Mouse (Mus musculus): ENCODE measurements around the gene Taar4. TPM values are rescaled to one million over a fixed set of nuclear protein-coding genes. Genes with fewer than 3 reads are reported as not detected.

The Taar4 gene
- total and polyA plus RNA-seq, 3 experiments: not detected

DNA sequence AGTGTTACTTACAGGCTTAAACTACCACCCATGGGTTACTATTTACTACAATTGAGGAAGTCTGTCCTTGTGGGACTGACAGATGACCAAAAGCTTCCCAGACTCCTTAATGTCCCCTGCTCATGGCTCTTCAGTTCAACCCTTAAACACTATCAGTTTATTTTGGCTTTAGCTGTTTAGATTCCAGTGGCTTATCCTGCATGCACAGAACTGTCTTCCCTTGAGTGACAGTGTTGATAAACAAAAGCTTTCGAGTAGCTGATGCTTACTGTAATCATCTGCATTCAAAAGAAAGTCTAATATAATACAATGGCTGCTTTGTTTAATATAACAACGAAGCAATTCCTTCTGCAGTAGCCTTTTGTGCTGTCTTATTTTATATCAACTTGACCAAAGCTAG lies 46.7 kb downstream of the Taar4 start:
- no peaks in the 10 kb centered on the region for H3K36me3 ChIP-seq (ENCODE audit: control insufficient read depth in 1 of 2, insufficient read depth in 2 of 2, low read length in 2 of 2)
- no peak overlapping the region for H3K4me3 ChIP-seq (ENCODE audit: control insufficient read depth in 1 of 2, insufficient read depth in 1 of 2, low read depth in 2 of 2, low read length in 2 of 2)
- TF ChIP-seq USF1 (IDR thresholded peaks at IDR 0.05; ENCODE audit: low read depth, low read length) (no peak), JUND (IDR thresholded peaks at IDR 0.05; ENCODE audit: low read depth, low read length) (no peak), ZC3H11A (IDR thresholded peaks at IDR 0.05; ENCODE audit: low read depth, low read length) (no peak)
- H3K9me3 ChIP-seq (replicated peaks; ENCODE audit: insufficient read depth, low read length): no peaks in the 10 kb centered on the region
- no peak overlapping the region for H3K27ac ChIP-seq (ENCODE audit: control insufficient read depth, low read depth, low read length)
- no peaks in the 10 kb centered on the region for H3K79me2 ChIP-seq (ENCODE audit: control insufficient read depth, insufficient read depth, low read length, poor library complexity)
- H3K9ac ChIP-seq (ENCODE audit: control insufficient read depth, low read depth, low read length, poor library complexity, severe bottlenecking): no peak overlapping the region
- no peak for DNase-seq (ENCODE audit: low read depth, low spot score)
- H3K4me1 ChIP-seq (ENCODE audit: control insufficient read depth in 1 of 2, insufficient read depth in 2 of 2, low read length in 2 of 2): no peaks in the 10 kb centered on the region
- no peaks in the 10 kb centered on the region; a peak in 1 of 4 replicates for H3K27me3 ChIP-seq (ENCODE audit: control insufficient read depth in 1 of 2, insufficient read depth in 2 of 2, low read length in 2 of 2)

DNA sequence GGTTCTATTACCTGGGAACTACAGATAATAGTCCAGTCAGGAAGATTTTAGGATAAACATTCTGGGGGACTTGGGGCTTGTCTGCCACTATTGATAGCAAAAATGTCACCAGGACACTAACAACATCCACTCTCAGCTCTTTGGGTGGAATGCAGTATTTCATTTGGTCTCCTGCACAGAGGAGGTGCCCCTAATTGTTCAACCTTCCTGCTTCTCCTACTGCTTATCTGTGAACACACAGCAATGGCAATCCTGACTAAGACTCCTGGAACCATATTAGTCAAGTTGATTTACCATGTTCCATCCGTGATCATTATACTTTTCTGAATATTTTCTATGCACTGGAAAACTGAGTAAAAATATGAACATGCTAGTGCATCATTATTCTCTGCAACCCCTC lies 47.8 kb downstream of the Taar4 start:
- Histone ChIP-seq H3K79me2 (ENCODE audit: control insufficient read depth, insufficient read depth, low read length, poor library complexity) (no peaks in the 10 kb centered on the region), H3K27ac (ENCODE audit: control insufficient read depth, low read depth, low read length) (no peak overlapping the region), H3K27me3 (ENCODE audit: control insufficient read depth in 1 of 2, insufficient read depth in 2 of 2, low read length in 2 of 2) (no peaks in the 10 kb centered on the region), H3K36me3 (ENCODE audit: control insufficient read depth in 1 of 2, insufficient read depth in 2 of 2, low read length in 2 of 2) (no peaks in the 10 kb centered on the region), H3K4me1 (ENCODE audit: control insufficient read depth in 1 of 2, insufficient read depth in 2 of 2, low read length in 2 of 2) (no peaks in the 10 kb centered on the region), H3K4me3 (ENCODE audit: control insufficient read depth in 1 of 2, insufficient read depth in 1 of 2, low read depth in 2 of 2, low read length in 2 of 2) (no peak overlapping the region), H3K9ac (ENCODE audit: control insufficient read depth, low read depth, low read length, poor library complexity, severe bottlenecking) (no peak overlapping the region), H3K9me3 (replicated peaks; ENCODE audit: insufficient read depth, low read length) (no peaks in the 10 kb centered on the region)
- TF ChIP-seq MEF2A (IDR thresholded peaks at IDR 0.05; ENCODE audit: extremely low read depth, insufficient replicate concordance, low read depth, low read length, poor library complexity, severe bottlenecking) (no peak), MYB (IDR thresholded peaks at IDR 0.05; ENCODE audit: low read depth, low read length) (no peak), KAT2A (conservative IDR thresholded peaks at IDR 0.05; ENCODE audit: low read depth, low read length) (no peak), ZKSCAN1 (IDR thresholded peaks at IDR 0.05; ENCODE audit: low read depth, low read length) (no peak), GABPA (IDR thresholded peaks at IDR 0.05; ENCODE audit: low read depth, low read length) (no peak), NRF1 (IDR thresholded peaks at IDR 0.05; ENCODE audit: insufficient read depth, low read depth, low read length, poor library complexity, severe bottlenecking) (no peak), POLR2AphosphoS2 (IDR thresholded peaks at IDR 0.05; ENCODE audit: low read length) (no peak), ZNF384 (IDR thresholded peaks at IDR 0.05; ENCODE audit: low read depth, low read length) (no peak), POLR2A (IDR thresholded peaks at IDR 0.05; ENCODE audit: control insufficient read depth in 1 of 2, insufficient read depth in 1 of 2, low read depth in 1 of 2, low read length in 2 of 2, poor library complexity in 1 of 2) (no peak), EP300 (IDR thresholded peaks at IDR 0.05; ENCODE audit: low read depth in 1 of 2, low read length in 2 of 2) (no peak), TAL1 (IDR thresholded peaks at IDR 0.05; ENCODE audit: low read length) (no peak), CTCF (IDR thresholded peaks at IDR 0.05 in 2 of 3, conservative IDR thresholded peaks at IDR 0.05 in 1 of 3; ENCODE audit: control insufficient read depth in 1 of 3, insufficient read depth in 1 of 3, low read depth in 2 of 3, low read length in 3 of 3, poor library complexity in 1 of 3, severe bottlenecking in 1 of 3) (no peak), MAZ (IDR thresholded peaks at IDR 0.05; ENCODE audit: low read depth, low read length) (no peak), RAD21 (IDR thresholded peaks at IDR 0.05; ENCODE audit: low read depth, low read length) (no peak), TBP (IDR thresholded peaks at IDR 0.05; ENCODE audit: low read depth, low read length) (no peak), ZC3H11A (IDR thresholded peaks at IDR 0.05; ENCODE audit: low read depth, low read length) (no peak), ETS1 (IDR thresholded peaks at IDR 0.05; ENCODE audit: low read depth, low read length) (no peak), CHD1 (IDR thresholded peaks at IDR 0.05; ENCODE audit: low read depth, low read length) (no peak), TCF12 (IDR thresholded peaks at IDR 0.05; ENCODE audit: low read depth, low read length) (no peak)
- DNase-seq (ENCODE audit: low read depth, low spot score): no peak

Other genes starting within 250 kb of the Taar4 start
- gene Rps12, start 173.2 kb upstream of the Taar4 start, total RNA-seq (2012; rRNA removed): 5,370 and 5,608 TPM in 2 replicates
- gene Rps12, start 173.2 kb upstream of the Taar4 start, polyA plus RNA-seq (2012; ENCODE audit: insufficient read depth in 1 of 2, insufficient read length in 2 of 2, low read depth in 1 of 2, low replicate concordance in 2 of 2, missing spikeins in 1 of 2): 1,000 to 10,000 TPM in 1 of 2 experiments, 100 to 1,000 TPM in 1; 135 to 1,493 TPM
- not detected in 2 replicates for gene Slc18b1, start 163.5 kb upstream of the Taar4 start, total RNA-seq (2012; rRNA removed)
- gene Slc18b1, start 163.5 kb upstream of the Taar4 start, polyA plus RNA-seq (2012; ENCODE audit: insufficient read depth in 1 of 2, insufficient read length in 2 of 2, low read depth in 1 of 2, low replicate concordance in 2 of 2, missing spikeins in 1 of 2): not detected
- gene Vnn3, start 109.0 kb upstream of the Taar4 start, total RNA-seq (2012; rRNA removed): not detected in 2 replicates
- gene Vnn3, start 109.0 kb upstream of the Taar4 start, polyA plus RNA-seq (2012; ENCODE audit: insufficient read depth in 1 of 2, insufficient read length in 2 of 2, low read depth in 1 of 2, low replicate concordance in 2 of 2, missing spikeins in 1 of 2): not detected
- gene Vnn1, start 65.8 kb upstream of the Taar4 start, total RNA-seq (2012; rRNA removed): not detected in 2 replicates
- gene Vnn1, start 65.8 kb upstream of the Taar4 start, polyA plus RNA-seq (2012; ENCODE audit: insufficient read depth in 1 of 2, insufficient read length in 2 of 2, low read depth in 1 of 2, low replicate concordance in 2 of 2, missing spikeins in 1 of 2): not detected
- gene Taar1, start 40.1 kb upstream of the Taar4 start, total RNA-seq (2012; rRNA removed): not detected in 2 replicates
- not detected for gene Taar1, start 40.1 kb upstream of the Taar4 start, polyA plus RNA-seq (2012; ENCODE audit: insufficient read depth in 1 of 2, insufficient read length in 2 of 2, low read depth in 1 of 2, low replicate concordance in 2 of 2, missing spikeins in 1 of 2)
- gene Taar2, start 21.9 kb upstream of the Taar4 start, total RNA-seq (2012; rRNA removed): not detected in 2 replicates
- gene Taar2, start 21.9 kb upstream of the Taar4 start, polyA plus RNA-seq (2012; ENCODE audit: insufficient read depth in 1 of 2, insufficient read length in 2 of 2, low read depth in 1 of 2, low replicate concordance in 2 of 2, missing spikeins in 1 of 2): not detected
- not detected in 2 replicates for gene Taar3, start 10.9 kb upstream of the Taar4 start, total RNA-seq (2012; rRNA removed)
- gene Taar3, start 10.9 kb upstream of the Taar4 start, polyA plus RNA-seq (2012; ENCODE audit: insufficient read depth in 1 of 2, insufficient read length in 2 of 2, low read depth in 1 of 2, low replicate concordance in 2 of 2, missing spikeins in 1 of 2): not detected
- gene Taar5, start 10.2 kb downstream of the Taar4 start, total RNA-seq (2012; rRNA removed): not detected in 2 replicates
- not detected for gene Taar5, start 10.2 kb downstream of the Taar4 start, polyA plus RNA-seq (2012; ENCODE audit: insufficient read depth in 1 of 2, insufficient read length in 2 of 2, low read depth in 1 of 2, low replicate concordance in 2 of 2, missing spikeins in 1 of 2)
- gene Taar6, start 25.2 kb downstream of the Taar4 start, total RNA-seq (2012; rRNA removed): not detected in 2 replicates
- not detected for gene Taar6, start 25.2 kb downstream of the Taar4 start, polyA plus RNA-seq (2012; ENCODE audit: insufficient read depth in 1 of 2, insufficient read length in 2 of 2, low read depth in 1 of 2, low replicate concordance in 2 of 2, missing spikeins in 1 of 2)
- gene Taar7a, start 33.0 kb downstream of the Taar4 start, total RNA-seq (2012; rRNA removed): not detected in 2 replicates
- not detected for gene Taar7a, start 33.0 kb downstream of the Taar4 start, polyA plus RNA-seq (2012; ENCODE audit: insufficient read depth in 1 of 2, insufficient read length in 2 of 2, low read depth in 1 of 2, low replicate concordance in 2 of 2, missing spikeins in 1 of 2)
- not detected in 2 replicates for gene Taar7b, start 39.4 kb downstream of the Taar4 start, total RNA-seq (2012; rRNA removed)
- gene Taar7b, start 39.4 kb downstream of the Taar4 start, polyA plus RNA-seq (2012; ENCODE audit: insufficient read depth in 1 of 2, insufficient read length in 2 of 2, low read depth in 1 of 2, low replicate concordance in 2 of 2, missing spikeins in 1 of 2): not detected
- not detected in 2 replicates for gene Taar7d, start 66.7 kb downstream of the Taar4 start, total RNA-seq (2012; rRNA removed)
- gene Taar7d, start 66.7 kb downstream of the Taar4 start, polyA plus RNA-seq (2012; ENCODE audit: insufficient read depth in 1 of 2, insufficient read length in 2 of 2, low read depth in 1 of 2, low replicate concordance in 2 of 2, missing spikeins in 1 of 2): not detected
- not detected in 2 replicates for gene Taar7e, start 77.1 kb downstream of the Taar4 start, total RNA-seq (2012; rRNA removed)
- not detected for gene Taar7e, start 77.1 kb downstream of the Taar4 start, polyA plus RNA-seq (2012; ENCODE audit: insufficient read depth in 1 of 2, insufficient read length in 2 of 2, low read depth in 1 of 2, low replicate concordance in 2 of 2, missing spikeins in 1 of 2)
- not detected in 2 replicates for gene Taar7f, start 89.0 kb downstream of the Taar4 start, total RNA-seq (2012; rRNA removed)
- gene Taar7f, start 89.0 kb downstream of the Taar4 start, polyA plus RNA-seq (2012; ENCODE audit: insufficient read depth in 1 of 2, insufficient read length in 2 of 2, low read depth in 1 of 2, low replicate concordance in 2 of 2, missing spikeins in 1 of 2): not detected
- gene Taar8a, start 116.0 kb downstream of the Taar4 start, total RNA-seq (2012; rRNA removed): not detected in 2 replicates
- gene Taar8a, start 116.0 kb downstream of the Taar4 start, polyA plus RNA-seq (2012; ENCODE audit: insufficient read depth in 1 of 2, insufficient read length in 2 of 2, low read depth in 1 of 2, low replicate concordance in 2 of 2, missing spikeins in 1 of 2): not detected
- not detected in 2 replicates for gene Taar8b, start 131.8 kb downstream of the Taar4 start, total RNA-seq (2012; rRNA removed)
- not detected for gene Taar8b, start 131.8 kb downstream of the Taar4 start, polyA plus RNA-seq (2012; ENCODE audit: insufficient read depth in 1 of 2, insufficient read length in 2 of 2, low read depth in 1 of 2, low replicate concordance in 2 of 2, missing spikeins in 1 of 2)
- not detected in 2 replicates for gene Taar8c, start 141.4 kb downstream of the Taar4 start, total RNA-seq (2012; rRNA removed)
- gene Taar8c, start 141.4 kb downstream of the Taar4 start, polyA plus RNA-seq (2012; ENCODE audit: insufficient read depth in 1 of 2, insufficient read length in 2 of 2, low read depth in 1 of 2, low replicate concordance in 2 of 2, missing spikeins in 1 of 2): not detected
- not detected in 2 replicates for gene Taar9, start 149.0 kb downstream of the Taar4 start, total RNA-seq (2012; rRNA removed)
- gene Taar9, start 149.0 kb downstream of the Taar4 start, polyA plus RNA-seq (2012; ENCODE audit: insufficient read depth in 1 of 2, insufficient read length in 2 of 2, low read depth in 1 of 2, low replicate concordance in 2 of 2, missing spikeins in 1 of 2): not detected
- 32.6 and 36.1 TPM in 2 replicates for gene Stx7, start 188.8 kb downstream of the Taar4 start, total RNA-seq (2012; rRNA removed)
- 10 to 100 TPM in 1 of 2 experiments, not detected in 1; 37.7 TPM for gene Stx7, start 188.8 kb downstream of the Taar4 start, polyA plus RNA-seq (2012; ENCODE audit: insufficient read depth in 1 of 2, insufficient read length in 2 of 2, low read depth in 1 of 2, low replicate concordance in 2 of 2, missing spikeins in 1 of 2)